Mouse (Mus musculus): ENCODE measurements at regions not wholly inside any gene's neighbourhood (a gene's known extent, or its start where the extent isn't known, plus 50 kb on each side); places are given as distances from the start of the nearest gene placed in this dataset.

GRCm38 (mm10) chr1:119305315-119305976 is 116.6 kb downstream of the Inhbb start:
- no peak for TF ChIP-seq POLR2A (IDR thresholded peaks at IDR 0.05; ENCODE audit: control insufficient read depth, low read depth, low read length)
- no peak for TF ChIP-seq CTCF (IDR thresholded peaks at IDR 0.05; ENCODE audit: control insufficient read depth, insufficient read depth, insufficient replicate concordance, low read depth, low read length)
